Mouse (Mus musculus) MEL (cell line): ENCODE results near the gene Map1s.

ENCODE experiments used
- CTCF ChIP-seq, 3 experiments: IDR thresholded peaks in 2 of 3; conservative IDR thresholded peaks in 1 of 3; 2 replicates each; pipeline ENCODE4 v1.5.1; 2011 to 2012; ENCODE audit warnings: low read length in 3 of 3, low read depth in 2 of 3, mild to moderate bottlenecking in 2 of 3, improper control_type of control experiment in 1 of 3, inconsistent platforms in 1 of 3, mixed read lengths in 1 of 3, moderate library complexity in 1 of 3; ENCODE audit not compliant: control insufficient read depth in 1 of 3, insufficient read depth in 1 of 3, poor library complexity in 1 of 3, severe bottlenecking in 1 of 3
- MAX ChIP-seq: IDR thresholded peaks from 2 replicates; pipeline ENCODE4 v1.6.1; 2011; ENCODE audit warnings: low read length, improper control_type of control experiment
- POLR2A ChIP-seq, 2 experiments: IDR thresholded peaks; 2 replicates each; pipeline ENCODE4 v1.6.1; 2011 to 2012; ENCODE audit warnings: low read length in 2 of 2, mild to moderate bottlenecking in 2 of 2, control low read depth in 1 of 2, improper control_type of control experiment in 1 of 2, low read depth in 1 of 2, moderate library complexity in 1 of 2; ENCODE audit not compliant: control insufficient read depth in 1 of 2, insufficient read depth in 1 of 2, poor library complexity in 1 of 2
- TBP ChIP-seq: IDR thresholded peaks from 2 replicates; pipeline ENCODE4 v1.8.0; 2011; ENCODE audit warnings: low read depth, low read length, improper control_type of control experiment
- ZNF384 ChIP-seq: IDR thresholded peaks from 2 replicates; pipeline ENCODE4 v1.6.1; 2012; ENCODE audit warnings: low read depth, mild to moderate bottlenecking, inconsistent platforms, low read length, improper control_type of control experiment

- TF ChIP-seq ZNF384 (no peak), POLR2A (IDR thresholded peaks at IDR 0.05; ENCODE audit: control insufficient read depth in 1 of 2, insufficient read depth in 1 of 2, low read depth in 1 of 2, low read length in 2 of 2, poor library complexity in 1 of 2) (no peak), TBP (no peak), CTCF (IDR thresholded peaks at IDR 0.05 in 2 of 3, conservative IDR thresholded peaks at IDR 0.05 in 1 of 3; ENCODE audit: control insufficient read depth in 1 of 3, insufficient read depth in 1 of 3, low read depth in 2 of 3, low read length in 3 of 3, poor library complexity in 1 of 3, severe bottlenecking in 1 of 3) (no peak), MAX (no peak)
These were observed 9.0 kb downstream of the Map1s start for GRCm38 (mm10) chr8:70914704-70915103.
